Mouse (Mus musculus): Measurements from ENCODE around the gene Gucy2g. TPM values are rescaled to one million over a fixed set of nuclear protein-coding genes. Genes with fewer than 3 reads are reported as not detected.
A peak's percentile ranks its signal among the peaks of the same experiment; 100 is the strongest.

Gucy2g gene
- total and polyA plus RNA-seq, 3 experiments, result not detected

DNA sequence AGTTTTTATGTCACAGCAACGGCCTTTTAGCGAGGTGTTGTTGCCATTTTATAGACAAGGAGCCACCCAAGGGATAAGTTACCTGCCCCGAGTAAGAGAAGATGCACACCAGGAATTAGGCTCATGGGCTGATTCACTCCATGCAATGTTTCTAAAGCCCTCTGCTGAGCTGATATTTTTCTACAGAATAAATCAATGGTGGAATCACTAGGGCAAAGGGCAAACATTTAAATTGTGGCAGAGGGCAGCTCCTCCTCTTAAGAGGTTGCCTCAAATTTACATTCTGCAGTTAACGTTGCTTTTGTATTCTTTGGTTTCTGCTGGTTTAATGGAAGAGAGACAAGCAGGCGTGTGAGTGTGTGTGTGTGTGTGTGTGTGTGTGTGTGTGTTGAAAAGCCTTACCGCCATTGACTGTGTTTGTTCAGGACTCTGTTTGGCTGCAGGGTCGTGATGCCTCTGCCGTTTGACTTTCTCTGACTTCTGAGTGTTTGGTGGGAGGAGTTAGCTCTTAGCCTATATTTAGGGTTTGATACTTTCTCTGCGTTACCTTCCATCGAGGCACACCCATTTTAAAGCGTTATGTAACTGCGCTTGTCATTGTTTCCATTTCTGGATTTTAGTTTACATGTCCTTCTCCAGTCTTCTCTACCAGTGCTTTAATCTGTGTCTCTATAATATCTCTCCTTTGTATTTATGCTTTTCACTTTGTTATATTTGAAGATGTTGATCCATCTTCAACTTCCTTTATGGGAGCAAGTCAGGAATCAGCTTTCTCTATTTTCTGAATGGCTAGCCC is 19.6 kb upstream of the Gucy2g start:
- no peaks in the 10 kb centered on the region for H3K9me3 ChIP-seq (replicated peaks; ENCODE audit: low read length)
- no peak for DNase-seq (ENCODE audit: extremely low read depth)
- no peak overlapping the region for H3K27ac ChIP-seq (ENCODE audit: insufficient read depth, low read depth)
- no peaks in the 10 kb centered on the region for H3K27me3 ChIP-seq (replicated peaks)
- peaks cover 44 to 96% of the 10 kb centered on the region in 2 experiments for H3K4me1 ChIP-seq (ENCODE audit: control insufficient read depth in 1 of 2, insufficient read depth in 2 of 2)
- peaks cover 5 to 68% of the 10 kb centered on the region in 2 experiments for H3K36me3 ChIP-seq (replicated peaks in 1 of 2; ENCODE audit: control insufficient read depth in 1 of 2, insufficient read depth in 1 of 2, low read length in 1 of 2)
- peak; percentile 71 for TF ChIP-seq JUND (conservative IDR thresholded peaks at IDR 0.05; ENCODE audit: low read depth, low read length)
- peak; percentile 33; the same call in 1 of the 2 replicates for TF ChIP-seq MEF2A (IDR thresholded peaks at IDR 0.05; ENCODE audit: borderline replicate concordance, low read depth, low read length)
- TF ChIP-seq JUN (IDR thresholded peaks at IDR 0.05; ENCODE audit: insufficient read depth, low read depth, low read length), result peak; percentile 72
- 0 out of 2 replicates have a peak, but pooled peaks have one; percentile 7 for TF ChIP-seq ETS1 (conservative IDR thresholded peaks at IDR 0.05; ENCODE audit: low read depth, low read length)
- no peak for TF ChIP-seq MAZ (IDR thresholded peaks at IDR 0.05; ENCODE audit: low read depth, low read length)
- in situ Hi-C loops (cut with MboI; ENCODE audit: low pct_ligation_motif_present, low pct_unique_long_range_greater_than_20kb, low sequenced_read_pairs), result no loop called here
- peaks cover 87% of the 10 kb centered on the region for H3K79me2 ChIP-seq (replicated peaks; ENCODE audit: control insufficient read depth, extremely low read depth, insufficient read depth, poor library complexity, severe bottlenecking)
- no peak overlapping the region for H3K4me3 ChIP-seq (replicated peaks in 1 of 3; ENCODE audit: low read depth in 2 of 3, low read length in 2 of 3, poor library complexity in 1 of 3)
- H3K9ac ChIP-seq (ENCODE audit: insufficient read depth, low read depth), result 0 out of 2 replicates have a peak overlapping the region, but pooled peaks have one; percentile 27
- H3K4me2 ChIP-seq (ENCODE audit: insufficient read depth, low read depth, poor library complexity, severe bottlenecking), result peak overlapping the region; percentile 17; the same call in 1 of the 2 replicates
- dilution Hi-C loops (cut with MboI; ENCODE audit: extremely low pct_ligation_motif_present, extremely low pct_unique_long_range_greater_than_20kb, low sequenced_read_pairs), result no loop called here

DNA sequence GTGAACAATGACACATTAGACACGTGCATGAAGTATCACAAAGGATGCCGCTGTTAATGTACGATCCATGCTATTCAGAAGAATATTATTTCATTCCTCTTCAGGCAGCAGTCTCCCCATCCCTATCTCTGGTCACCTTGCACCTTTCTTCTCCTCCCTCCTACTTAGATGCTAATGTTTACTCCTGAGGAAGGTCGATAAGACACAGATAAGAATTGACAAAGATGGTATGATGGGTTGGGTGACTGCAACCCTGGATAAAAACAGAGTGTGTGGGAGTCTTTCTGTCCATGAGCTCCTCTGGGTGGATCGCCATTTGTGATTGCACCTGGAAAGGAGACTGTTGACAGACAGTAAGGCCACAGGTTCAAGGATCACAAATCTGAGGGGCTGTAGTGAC is 17.5 kb upstream of the Gucy2g start:
- Histone ChIP-seq H3K36me3 (replicated peaks in 1 of 2; ENCODE audit: control insufficient read depth in 1 of 2, insufficient read depth in 1 of 2, low read length in 1 of 2) (peaks cover 0 to 56% of the 10 kb centered on the region in 2 experiments), H3K4me3 (replicated peaks in 1 of 3; ENCODE audit: low read depth in 2 of 3, low read length in 2 of 3, poor library complexity in 1 of 3) (no peak overlapping the region), H3K9ac (ENCODE audit: insufficient read depth, low read depth) (no peak overlapping the region), H3K27ac (ENCODE audit: insufficient read depth, low read depth) (no peak overlapping the region), H3K4me2 (ENCODE audit: insufficient read depth, low read depth, poor library complexity, severe bottlenecking) (no peak overlapping the region), H3K27me3 (replicated peaks) (no peaks in the 10 kb centered on the region), H3K9me3 (replicated peaks; ENCODE audit: low read length) (no peaks in the 10 kb centered on the region), H3K4me1 (ENCODE audit: control insufficient read depth in 1 of 2, insufficient read depth in 2 of 2) (peaks cover 37 to 80% of the 10 kb centered on the region in 2 experiments), H3K79me2 (replicated peaks; ENCODE audit: control insufficient read depth, extremely low read depth, insufficient read depth, poor library complexity, severe bottlenecking) (peaks cover 86% of the 10 kb centered on the region)
- in situ Hi-C loops (cut with MboI; ENCODE audit: low pct_ligation_motif_present, low pct_unique_long_range_greater_than_20kb, low sequenced_read_pairs), result loop anchor here (5.0 kb wide), 1 partner anchor 39 kb away; no protein-coding TSS in a partner anchor
- dilution Hi-C loops (cut with MboI; ENCODE audit: extremely low pct_ligation_motif_present, extremely low pct_unique_long_range_greater_than_20kb, low sequenced_read_pairs), result no loop called here
- DNase-seq (ENCODE audit: extremely low read depth), result no peak
- no peak for TF ChIP-seq MEF2A (IDR thresholded peaks at IDR 0.05; ENCODE audit: borderline replicate concordance, low read depth, low read length)

DNA sequence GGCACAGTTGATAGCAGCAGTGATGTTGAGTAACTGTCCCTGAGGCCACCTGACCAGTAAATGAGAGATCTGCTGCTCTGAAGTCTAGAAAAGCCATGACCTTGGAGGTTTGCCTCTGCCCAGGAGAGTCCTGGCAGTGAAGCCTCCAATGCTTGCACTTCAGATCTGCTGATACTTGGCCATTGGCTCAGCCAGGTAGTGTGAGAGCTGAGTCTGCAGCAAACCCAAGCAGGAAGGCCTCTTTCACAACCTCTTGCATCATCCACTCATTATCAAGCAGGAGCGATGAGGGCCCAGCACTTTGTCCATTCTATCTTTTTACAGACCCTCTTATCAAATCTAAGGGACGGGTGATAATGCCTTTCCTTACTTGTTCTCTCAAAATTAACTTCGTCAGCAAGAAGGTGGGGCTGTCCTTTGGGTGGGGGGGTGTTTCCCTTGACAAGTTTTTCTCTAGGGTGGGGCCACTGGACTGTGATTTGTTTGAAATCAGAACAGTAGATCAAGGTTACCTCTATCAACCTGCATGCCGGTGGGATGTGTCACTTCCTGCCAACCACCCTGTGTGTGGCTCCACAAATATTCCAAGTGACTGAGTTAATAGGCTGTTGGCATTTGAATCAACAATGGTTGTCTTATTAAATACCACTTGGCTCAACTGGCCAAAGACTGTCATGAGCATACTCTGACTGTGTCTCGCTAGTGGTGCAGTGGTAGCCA is 16.8 kb upstream of the Gucy2g start:
- H3K27ac ChIP-seq (ENCODE audit: insufficient read depth, low read depth), result peak overlapping the region; percentile 46
- dilution Hi-C loops (cut with MboI; ENCODE audit: extremely low pct_ligation_motif_present, extremely low pct_unique_long_range_greater_than_20kb, low sequenced_read_pairs) (no loop called here), in situ Hi-C loops (cut with MboI; ENCODE audit: low pct_ligation_motif_present, low pct_unique_long_range_greater_than_20kb, low sequenced_read_pairs) (loop anchor here (5.0 kb wide), 1 partner anchor 39 kb away; no protein-coding TSS in a partner anchor)
- H3K9me3 ChIP-seq (replicated peaks; ENCODE audit: low read length), result no peaks in the 10 kb centered on the region
- H3K27me3 ChIP-seq (replicated peaks), result no peaks in the 10 kb centered on the region
- H3K36me3 ChIP-seq (replicated peaks in 1 of 2; ENCODE audit: control insufficient read depth in 1 of 2, insufficient read depth in 1 of 2, low read length in 1 of 2), result peaks cover 0 to 56% of the 10 kb centered on the region in 2 experiments
- TF ChIP-seq JUND (conservative IDR thresholded peaks at IDR 0.05; ENCODE audit: low read depth, low read length) (no peak), MAZ (IDR thresholded peaks at IDR 0.05; ENCODE audit: low read depth, low read length) (no peak), CHD1 (IDR thresholded peaks at IDR 0.05; ENCODE audit: low read depth, low read length) (no peak), CHD2 (IDR thresholded peaks at IDR 0.05; ENCODE audit: low read length) (no peak), MAFK (IDR thresholded peaks at IDR 0.05; ENCODE audit: insufficient replicate concordance, low read length) (no peak), E2F4 (IDR thresholded peaks at IDR 0.05; ENCODE audit: insufficient replicate concordance, low read depth, low read length) (no peak), TBP (conservative IDR thresholded peaks at IDR 0.05; ENCODE audit: low read depth, low read length) (no peak), GABPA (IDR thresholded peaks at IDR 0.05; ENCODE audit: insufficient replicate concordance, low read depth, low read length) (no peak), ELF1 (IDR thresholded peaks at IDR 0.05; ENCODE audit: low read depth, low read length) (no peak), UBTF (IDR thresholded peaks at IDR 0.05; ENCODE audit: low read depth, low read length) (no peak), MXI1 (IDR thresholded peaks at IDR 0.05; ENCODE audit: low read depth, low read length) (no peak), USF1 (IDR thresholded peaks at IDR 0.05; ENCODE audit: low read depth, low read length) (no peak), ZMIZ1 (IDR thresholded peaks at IDR 0.05; ENCODE audit: low read depth, low read length) (no peak), ZNF384 (IDR thresholded peaks at IDR 0.05; ENCODE audit: low read depth, low read length) (no peak), TCF12 (IDR thresholded peaks at IDR 0.05; ENCODE audit: low read depth, low read length) (no peak)
- H3K4me3 ChIP-seq (replicated peaks in 1 of 3; ENCODE audit: low read depth in 2 of 3, low read length in 2 of 3, poor library complexity in 1 of 3), result no peak overlapping the region
- peak overlapping the region; percentile 49 for H3K9ac ChIP-seq (ENCODE audit: insufficient read depth, low read depth)
- H3K4me2 ChIP-seq (ENCODE audit: insufficient read depth, low read depth, poor library complexity, severe bottlenecking), result peak overlapping the region; percentile 27; the same call in 1 of the 2 replicates
- peaks cover 81% of the 10 kb centered on the region for H3K79me2 ChIP-seq (replicated peaks; ENCODE audit: control insufficient read depth, extremely low read depth, insufficient read depth, poor library complexity, severe bottlenecking)
- no peak for DNase-seq (ENCODE audit: extremely low read depth)
- H3K4me1 ChIP-seq (ENCODE audit: control insufficient read depth in 1 of 2, insufficient read depth in 2 of 2), result peaks cover 34 to 74% of the 10 kb centered on the region in 2 experiments

Measured in CH12.LX (cell line).